Mouse (Mus musculus) urinary bladder, postnatal 25 days (tissue): ENCODE results near the gene Fgb.

Experiments
- DNase-seq: peaks from one replicate; pipeline ENCODE4 v3.0.0; 2022; ENCODE audit warnings: low spot score

Gene Fgb

GRCm38 (mm10) chr3:83049680-83050079, at the start of gene Fgb:
Fgb (minus strand) TSS chr3:83049863.
- DNase-seq, result no peak

DNA sequence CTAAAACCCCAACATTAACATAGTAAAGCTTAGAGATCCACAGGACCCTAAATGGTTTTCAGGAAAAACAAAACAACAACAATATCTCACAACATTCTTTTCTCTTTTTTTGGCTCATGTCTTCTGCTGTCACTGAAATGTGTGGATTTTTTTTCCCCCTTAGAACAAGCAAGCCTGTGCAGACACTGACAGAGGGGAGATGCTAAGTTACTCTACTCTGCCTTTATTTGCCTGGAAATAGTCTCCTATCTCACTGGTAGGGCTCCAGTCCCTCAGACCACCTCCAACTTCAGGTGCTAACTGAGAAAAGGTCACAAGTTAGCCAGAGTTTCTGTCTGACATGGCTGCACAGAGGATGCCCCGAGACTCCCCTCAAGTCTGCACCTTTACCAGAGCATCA, 49.5 kb upstream of the Fgb start:
- DNase-seq, result no peak

GRCm38 (mm10) chr3:83098546-83099034, 48.9 kb upstream of the Fgb start:
- no peak for DNase-seq

DNA sequence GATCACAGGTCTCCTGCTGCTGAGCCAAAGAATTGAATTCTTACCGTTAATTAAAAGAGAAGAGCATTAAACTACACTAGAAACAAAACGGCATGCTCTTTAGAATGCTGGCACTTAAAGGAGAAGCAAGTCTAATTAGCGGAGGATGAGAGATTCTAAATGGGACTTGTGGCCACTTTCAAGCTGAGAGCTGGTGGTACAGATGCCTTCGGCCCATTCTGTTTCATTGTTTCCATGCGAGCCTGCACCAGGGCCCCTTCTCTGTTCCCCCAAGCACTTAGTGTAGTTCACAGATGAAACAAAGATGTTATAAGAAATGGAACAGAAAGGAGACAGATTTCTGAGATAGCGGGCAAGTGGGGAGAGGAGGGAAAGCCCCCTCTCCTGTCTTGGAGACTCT, 47.9 kb upstream of the Fgb start:
- no peak for DNase-seq

DNA sequence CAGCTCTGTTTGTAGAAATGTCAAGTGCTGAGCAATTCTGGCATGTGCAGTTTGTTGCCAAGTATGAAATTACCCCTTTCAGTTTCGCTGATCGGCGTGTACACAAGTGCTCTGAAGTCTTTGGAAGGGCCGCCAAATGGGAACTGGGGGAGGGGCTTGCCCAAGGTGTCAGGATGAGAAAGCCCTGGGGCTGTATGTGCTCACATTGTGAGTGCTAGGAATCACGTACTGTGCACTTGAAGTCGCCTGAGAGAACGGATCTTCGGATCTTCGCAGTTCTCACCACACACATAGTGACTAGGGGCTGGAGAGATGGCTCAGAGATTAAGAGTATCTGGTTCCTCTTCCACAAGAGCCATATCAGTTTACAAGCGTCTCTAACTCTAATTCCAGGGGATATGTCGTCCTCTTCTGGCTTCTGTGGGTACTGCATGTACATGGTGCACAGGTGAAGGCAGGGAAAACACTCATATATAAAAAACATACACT, 30.9 kb upstream of the Fgb start:
- DNase-seq, result peak; percentile 54

DNA sequence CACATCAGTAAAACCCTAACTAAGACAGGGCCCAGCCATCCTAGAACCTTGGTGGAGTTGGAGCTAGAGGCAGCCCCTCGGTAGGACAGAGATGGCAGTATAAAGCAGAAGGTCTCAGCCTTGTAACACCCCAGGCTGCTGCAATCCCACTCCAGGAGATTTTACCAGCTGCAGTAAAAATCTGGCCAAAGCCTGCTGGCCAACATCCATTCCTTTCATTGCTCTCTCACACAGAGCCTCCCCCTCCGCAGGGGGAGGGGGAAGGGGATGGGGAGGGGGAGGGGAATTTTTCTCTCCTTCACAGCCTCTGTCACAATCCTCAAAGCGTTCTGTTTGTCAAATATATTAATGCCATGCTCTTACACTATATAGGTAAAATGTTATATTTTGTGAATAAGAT, 26.9 kb upstream of the Fgb start:
- DNase-seq, result no peak

DNA sequence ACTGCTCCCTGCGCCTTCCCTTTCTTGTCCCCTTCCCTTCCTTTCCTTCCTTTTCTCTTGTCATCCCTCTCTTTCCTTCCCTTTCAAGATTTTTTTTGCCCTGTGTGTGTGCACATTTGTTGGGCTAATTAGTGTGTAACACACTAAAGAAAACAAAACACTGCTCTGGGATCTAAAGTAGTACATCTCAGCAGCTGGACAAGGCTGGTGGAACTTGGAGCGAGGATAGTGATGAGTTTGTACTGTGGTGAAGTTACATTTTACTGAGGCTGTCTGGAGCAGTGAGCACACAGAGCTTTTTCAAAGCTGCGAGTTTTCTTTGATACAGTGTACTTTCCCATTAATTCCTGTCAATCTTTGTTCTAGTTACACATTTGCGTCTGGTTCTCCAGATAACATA, 20.6 kb upstream of the Fgb start:
- DNase-seq, result no peak

- no peak for DNase-seq
These were observed 19.2 kb upstream of the Fgb start for GRCm38 (mm10) chr3:83068869-83069268.

DNA sequence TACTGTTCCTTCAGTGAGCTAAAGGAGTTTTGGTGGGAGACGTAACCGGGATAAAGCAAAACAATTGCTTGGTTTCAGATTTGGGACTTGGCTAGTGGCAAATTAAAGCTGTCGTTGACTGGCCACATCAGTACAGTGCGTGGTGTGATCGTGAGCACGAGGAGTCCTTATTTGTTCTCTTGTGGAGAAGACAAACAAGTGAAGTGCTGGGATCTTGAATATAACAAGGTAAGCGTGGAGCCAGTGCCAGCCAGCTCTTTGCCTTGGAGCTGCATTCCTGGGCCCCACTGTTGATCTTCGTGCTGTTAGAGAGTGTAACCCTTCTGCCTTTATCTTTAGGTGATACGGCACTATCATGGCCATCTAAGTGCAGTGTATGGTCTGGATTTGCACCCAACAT, 18.3 kb upstream of the Fgb start:
- DNase-seq, result no peak

DNA sequence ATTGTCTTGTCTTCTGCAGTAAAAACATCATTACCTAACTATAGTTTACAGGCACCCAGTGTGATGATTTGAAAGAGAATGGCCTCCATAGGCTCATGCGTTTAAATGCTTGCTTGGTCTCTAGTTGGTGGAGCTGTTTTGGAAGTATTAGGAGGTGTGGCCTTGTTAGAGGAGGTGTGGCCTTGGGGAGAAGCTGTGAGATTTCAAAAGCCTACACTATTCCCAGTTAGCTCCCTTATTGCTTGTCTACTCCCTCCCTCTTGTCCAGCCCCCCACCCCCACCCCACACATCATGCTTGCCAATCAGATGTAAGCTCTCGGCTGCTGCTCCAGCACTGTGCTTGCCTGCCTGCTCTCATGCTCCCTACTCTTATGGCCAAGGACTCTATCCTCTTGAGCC, 7.4 kb upstream of the Fgb start:
- DNase-seq, result no peak

GRCm38 (mm10) chr3:83055281-83056038, 5.8 kb upstream of the Fgb start, which contains the start of gene Plrg1:
Plrg1 (plus strand) TSS chr3:83055522.
- peak; percentile 99 for DNase-seq

- no peak for DNase-seq
These were observed 5.1 kb upstream of the Fgb start for GRCm38 (mm10) chr3:83054759-83055158.

GRCm38 (mm10) chr3:83053758-83054157, 4.1 kb upstream of the Fgb start:
- peak; percentile 6 for DNase-seq

DNA sequence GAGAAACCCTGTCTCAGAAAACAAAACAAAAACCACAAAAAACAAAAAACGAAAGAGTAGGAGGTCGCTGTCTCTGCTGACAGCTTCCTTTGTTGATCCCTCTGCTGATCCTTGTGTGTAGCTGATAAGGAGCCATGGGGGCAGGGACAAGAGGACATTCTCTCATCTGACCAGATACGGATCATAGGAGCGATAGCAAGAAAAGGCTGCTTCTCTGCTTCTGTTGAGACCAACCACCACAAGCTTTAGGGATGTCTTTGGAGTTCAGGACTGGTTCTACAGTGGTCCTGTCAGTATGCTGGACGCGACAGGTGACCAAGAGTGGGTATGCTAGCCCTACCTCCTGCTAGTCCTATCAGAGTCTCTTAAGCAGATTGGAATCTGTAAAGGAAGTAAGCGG, 3.5 kb upstream of the Fgb start:
- no peak for DNase-seq

DNA sequence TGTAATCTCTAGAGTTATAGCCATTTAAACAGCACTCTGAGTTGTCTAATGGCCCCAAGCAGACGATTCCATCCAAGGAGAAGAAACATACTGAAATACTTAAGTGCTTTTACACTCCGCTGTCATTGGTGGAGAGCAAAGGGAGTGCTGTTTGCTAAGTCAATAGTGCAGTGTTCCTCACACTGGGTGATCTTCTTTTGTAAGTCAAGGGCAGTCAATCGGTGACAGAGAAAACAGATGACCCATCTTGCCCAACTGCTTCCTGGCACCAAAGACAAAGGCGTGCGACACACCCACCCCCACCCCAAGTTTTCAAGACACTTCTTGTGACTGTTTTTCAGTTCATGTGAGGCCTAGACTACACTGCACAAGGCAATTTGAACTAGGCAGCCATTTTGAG, 2.4 kb upstream of the Fgb start:
- no peak for DNase-seq

- no peak for DNase-seq
These were observed 998 bp upstream of the Fgb start for GRCm38 (mm10) chr3:83050661-83051060.

DNA sequence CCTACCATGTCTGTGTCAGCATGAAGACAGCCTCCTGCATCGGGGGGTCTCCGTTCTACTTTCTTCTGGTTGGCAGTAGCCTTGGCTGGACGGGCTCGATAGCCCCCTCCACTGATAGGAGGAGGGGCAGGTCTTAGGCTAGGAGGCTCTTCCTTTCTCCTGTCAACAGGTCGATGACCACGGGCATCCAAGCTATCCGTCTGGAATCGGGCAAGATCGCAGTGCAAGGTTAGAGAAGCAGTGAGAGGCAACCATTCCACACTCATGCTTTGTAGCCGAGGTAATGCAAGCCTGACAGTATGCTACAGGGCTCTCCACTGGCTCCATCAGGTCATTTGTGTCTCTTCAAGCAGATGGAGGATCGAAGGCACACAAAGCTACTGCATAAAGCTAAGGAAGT, 3.0 kb downstream of the Fgb start:
- DNase-seq, result no peak

DNA sequence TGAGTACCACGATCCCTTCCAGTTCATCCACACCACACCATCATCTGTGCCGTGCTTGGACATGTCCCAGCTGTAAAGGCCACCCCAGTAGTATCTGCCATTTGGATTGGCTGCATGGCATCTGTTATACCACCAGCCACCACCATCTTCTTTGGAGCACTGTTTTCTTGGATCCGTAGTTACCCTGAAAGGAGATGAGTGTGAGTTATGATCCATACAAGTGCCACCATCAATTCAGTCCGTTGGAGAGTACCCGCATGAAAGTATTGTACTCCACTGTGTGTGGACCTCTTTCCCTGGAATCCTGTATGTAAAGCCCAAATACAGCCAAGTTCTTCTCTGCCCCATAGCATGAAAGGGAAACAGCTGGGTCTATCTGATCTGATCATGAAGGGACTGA, 7.2 kb downstream of the Fgb start:
- DNase-seq, result no peak

DNA sequence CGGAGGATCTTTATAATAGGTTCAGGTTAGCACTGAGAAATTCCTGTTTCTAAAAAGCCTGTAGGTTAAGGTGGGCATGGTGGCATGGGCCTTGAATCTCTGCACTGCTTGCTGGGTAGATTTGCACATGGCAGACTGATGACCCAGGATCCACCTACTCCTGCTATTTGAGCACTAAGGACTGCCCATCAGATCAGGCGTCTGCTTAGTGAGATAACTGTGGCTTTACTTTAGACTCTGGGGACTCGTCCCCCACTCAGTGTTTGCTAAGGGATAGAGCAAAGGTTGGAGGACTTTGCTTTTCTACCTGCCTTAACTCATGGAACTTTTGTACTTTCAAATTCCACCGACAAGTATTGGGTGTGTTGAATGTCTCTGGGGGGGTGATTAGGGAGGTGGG, 10.0 kb downstream of the Fgb start:
- DNase-seq, result no peak

- no peak for DNase-seq
These were observed 10.8 kb downstream of the Fgb start for GRCm38 (mm10) chr3:83038865-83039264.

- no peak for DNase-seq
These were observed 15.9 kb downstream of the Fgb start for GRCm38 (mm10) chr3:83033801-83034200.

DNA sequence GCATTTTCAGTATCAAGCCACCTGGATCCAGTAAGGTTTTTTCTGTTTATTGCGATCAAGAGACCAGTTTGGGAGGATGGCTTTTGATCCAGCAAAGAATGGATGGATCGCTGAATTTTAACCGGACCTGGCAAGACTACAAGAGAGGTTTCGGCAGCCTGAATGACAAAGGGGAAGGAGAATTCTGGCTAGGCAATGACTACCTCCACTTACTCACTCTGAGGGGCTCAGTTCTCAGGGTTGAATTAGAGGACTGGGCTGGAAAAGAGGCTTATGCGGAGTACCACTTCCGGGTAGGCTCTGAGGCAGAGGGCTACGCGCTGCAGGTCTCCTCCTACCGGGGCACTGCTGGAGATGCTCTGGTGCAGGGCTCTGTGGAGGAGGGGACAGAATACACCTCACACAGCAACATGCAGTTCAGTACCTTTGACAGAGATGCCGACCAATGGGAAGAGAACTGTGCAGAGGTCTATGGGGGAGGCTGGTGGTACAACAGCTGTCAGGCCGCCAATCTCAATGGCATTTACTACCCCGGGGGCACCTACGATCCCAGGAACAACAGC, 16.8 kb downstream of the Fgb start:
- no peak for DNase-seq

GRCm38 (mm10) chr3:83030331-83030730, 19.3 kb downstream of the Fgb start:
- no peak for DNase-seq
